Mouse (Mus musculus): ENCODE data around the gene Lamc3. TPM values are rescaled to one million over a fixed set of nuclear protein-coding genes. Genes with fewer than 3 reads are reported as not detected.
A peak's percentile ranks its signal among the peaks of the same experiment; 100 is the strongest.

Gene Lamc3
- polyA plus RNA-seq, 1 experiment from 2014 or later: 0.35 TPM

DNA sequence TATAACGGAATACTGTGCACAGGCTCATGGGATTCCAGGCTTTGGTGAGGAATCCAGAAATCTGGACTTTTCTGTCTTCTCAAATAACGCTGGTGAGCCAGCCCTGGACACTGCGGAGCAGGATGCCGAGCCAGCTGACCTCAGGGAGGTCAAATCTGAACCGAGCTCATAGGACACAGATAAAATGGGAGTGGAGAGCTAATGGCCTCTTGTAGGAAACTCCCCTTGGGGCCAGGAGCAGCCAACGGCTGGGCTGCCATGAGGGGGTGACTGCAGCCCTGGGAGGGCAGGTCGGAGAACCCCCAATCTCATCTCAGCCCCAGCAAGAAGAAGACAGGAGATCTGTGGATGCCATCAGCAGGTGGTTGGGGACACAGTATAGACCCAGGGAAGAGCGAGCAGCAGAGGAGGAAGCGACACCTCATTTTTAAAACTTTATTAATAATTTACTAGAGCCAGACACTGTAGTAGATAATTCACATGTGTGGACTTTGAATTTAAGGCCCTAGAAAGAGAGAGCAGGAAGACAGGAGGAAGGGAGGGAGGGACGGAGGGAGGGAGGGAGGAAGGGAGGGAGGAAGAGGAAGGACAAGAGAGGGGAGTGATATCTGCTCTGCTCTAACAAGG, 18.4 kb upstream of the Lamc3 start:
- H3K4me1 ChIP-seq (replicated peaks; ENCODE audit: control insufficient read depth, insufficient read depth, low read length): no peaks in the 10 kb centered on the region
- H3K27me3 ChIP-seq (replicated peaks; ENCODE audit: control insufficient read depth, insufficient read depth, low read length): no peaks in the 10 kb centered on the region
- no peaks in the 10 kb centered on the region for H3K36me3 ChIP-seq (ENCODE audit: control insufficient read depth, insufficient read depth, low read length)
- peak; percentile 64; the same call in 1 of the 2 replicates for ATAC-seq (replicated peaks; ENCODE audit: low FRiP score, low TSS enrichment, low read depth)
- no peak for DNase-seq (ENCODE audit: low spot score)
- H3K4me2 ChIP-seq (ENCODE audit: low read length): no peak overlapping the region
- H3K9me3 ChIP-seq (ENCODE audit: control insufficient read depth, low read length): 0 out of 2 replicates have a peak, but pooled peaks cover 4% of the 10 kb centered on the region
- H3K4me3 ChIP-seq (ENCODE audit: low read depth, low read length): no peak overlapping the region
- WGBS: 45% methylated on average over 10 of the region's 10 CpGs
- no peak overlapping the region for H3K27ac ChIP-seq (ENCODE audit: low read depth)
- H3K9ac ChIP-seq (ENCODE audit: low read length): no peak overlapping the region

DNA sequence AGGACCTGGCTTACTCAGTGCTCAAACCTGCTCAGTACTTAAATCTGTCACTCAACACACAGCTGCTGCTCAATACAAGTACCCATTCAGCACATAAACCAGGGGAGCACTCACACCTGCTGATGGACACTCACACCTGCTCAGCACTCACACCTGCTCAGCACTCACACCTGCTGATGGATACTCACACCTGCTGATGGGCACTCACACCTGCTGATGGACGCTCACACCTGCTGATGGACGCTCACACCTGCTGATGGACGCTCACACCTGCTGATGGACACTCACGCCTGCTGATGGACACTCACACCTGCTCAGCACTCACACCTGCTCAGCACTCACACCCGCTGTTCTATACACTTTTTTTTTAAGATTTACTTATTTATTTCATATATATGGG, 17.4 kb upstream of the Lamc3 start:
- Histone ChIP-seq H3K4me3 (ENCODE audit: low read depth, low read length) (no peak overlapping the region), H3K4me1 (replicated peaks; ENCODE audit: control insufficient read depth, insufficient read depth, low read length) (no peaks in the 10 kb centered on the region), H3K36me3 (ENCODE audit: control insufficient read depth, insufficient read depth, low read length) (no peaks in the 10 kb centered on the region), H3K4me2 (ENCODE audit: low read length) (no peak overlapping the region), H3K9ac (ENCODE audit: low read length) (no peak overlapping the region), H3K27ac (ENCODE audit: low read depth) (no peak overlapping the region), H3K9me3 (ENCODE audit: control insufficient read depth, low read length) (0 out of 2 replicates have a peak, but pooled peaks cover 4% of the 10 kb centered on the region), H3K27me3 (replicated peaks; ENCODE audit: control insufficient read depth, insufficient read depth, low read length) (no peaks in the 10 kb centered on the region)
- DNase-seq (ENCODE audit: low spot score) (no peak), ATAC-seq (replicated peaks; ENCODE audit: low FRiP score, low TSS enrichment, low read depth) (no peak)
- WGBS: 93% methylated on average over 5 of the region's 5 CpGs

DNA sequence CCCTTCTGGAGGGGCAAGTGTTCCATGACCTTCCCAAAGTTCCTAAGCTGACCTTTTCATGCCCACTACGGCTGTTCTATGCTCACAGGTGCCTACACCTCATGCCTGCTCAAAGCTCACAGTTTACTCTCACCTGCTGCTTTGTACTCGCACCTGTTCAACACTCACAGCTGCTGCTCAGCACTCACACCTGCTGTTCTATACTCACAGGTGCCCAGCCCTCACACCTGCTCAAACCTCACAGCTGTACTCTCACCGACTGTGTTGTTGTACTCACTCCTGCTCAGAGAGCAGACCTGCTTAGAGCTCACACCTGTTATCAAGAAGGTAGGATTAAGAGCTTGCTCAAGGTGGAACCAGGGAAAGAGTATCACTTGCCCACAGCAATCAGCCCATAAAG, 16.4 kb upstream of the Lamc3 start:
- H3K9me3 ChIP-seq (ENCODE audit: control insufficient read depth, low read length): 0 out of 2 replicates have a peak, but pooled peaks cover 4% of the 10 kb centered on the region
- ATAC-seq (replicated peaks; ENCODE audit: low FRiP score, low TSS enrichment, low read depth): no peak
- H3K36me3 ChIP-seq (ENCODE audit: control insufficient read depth, insufficient read depth, low read length): no peaks in the 10 kb centered on the region
- no peak overlapping the region for H3K9ac ChIP-seq (ENCODE audit: low read length)
- H3K4me3 ChIP-seq (ENCODE audit: low read depth, low read length): no peak overlapping the region
- no peaks in the 10 kb centered on the region for H3K27me3 ChIP-seq (replicated peaks; ENCODE audit: control insufficient read depth, insufficient read depth, low read length)
- WGBS: 63% methylated on average over 3 of the region's 3 CpGs
- H3K4me2 ChIP-seq (ENCODE audit: low read length): no peak overlapping the region
- H3K27ac ChIP-seq (ENCODE audit: low read depth): no peak overlapping the region
- H3K4me1 ChIP-seq (replicated peaks; ENCODE audit: control insufficient read depth, insufficient read depth, low read length): no peaks in the 10 kb centered on the region
- no peak for DNase-seq (ENCODE audit: low spot score)

DNA sequence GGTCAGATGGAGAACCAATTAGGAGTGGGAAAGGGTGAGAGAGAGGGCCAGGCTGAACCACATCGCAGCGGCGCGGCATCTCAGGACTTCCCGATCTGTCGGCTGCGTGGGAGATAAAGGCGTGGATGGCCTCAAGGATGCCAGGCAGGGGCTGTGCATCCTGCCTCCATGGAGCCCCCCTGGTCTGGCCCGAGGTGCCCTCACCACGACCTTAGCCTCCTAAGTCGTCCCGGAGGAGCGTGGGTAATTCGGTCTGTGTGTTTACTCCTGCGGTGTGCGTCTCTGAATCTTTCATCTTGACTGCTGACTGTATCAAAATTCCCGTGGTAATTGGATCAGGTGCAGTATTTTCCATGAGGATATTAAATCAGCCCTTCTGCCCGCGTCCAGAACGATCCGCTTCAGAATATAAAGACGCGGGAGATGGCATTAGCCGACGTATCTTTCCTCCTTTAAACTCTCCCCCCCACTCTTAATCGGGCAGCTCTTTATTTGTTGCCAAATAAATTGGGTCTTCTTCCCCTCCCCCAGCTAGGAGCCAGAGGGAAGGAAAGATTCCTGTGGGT, 12.7 kb upstream of the Lamc3 start:
- H3K27ac ChIP-seq (ENCODE audit: low read depth): no peak overlapping the region
- no peaks in the 10 kb centered on the region for H3K36me3 ChIP-seq (ENCODE audit: control insufficient read depth, insufficient read depth, low read length)
- no peak for DNase-seq (ENCODE audit: low spot score)
- no peak overlapping the region for H3K9ac ChIP-seq (ENCODE audit: low read length)
- no peak overlapping the region for H3K4me3 ChIP-seq (ENCODE audit: low read depth, low read length)
- H3K4me1 ChIP-seq (replicated peaks; ENCODE audit: control insufficient read depth, insufficient read depth, low read length): no peaks in the 10 kb centered on the region
- H3K9me3 ChIP-seq (ENCODE audit: control insufficient read depth, low read length): 0 out of 2 replicates have a peak, but pooled peaks cover 4% of the 10 kb centered on the region
- no peak overlapping the region for H3K4me2 ChIP-seq (ENCODE audit: low read length)
- WGBS: 64% methylated on average over 26 of the region's 26 CpGs
- H3K27me3 ChIP-seq (replicated peaks; ENCODE audit: control insufficient read depth, insufficient read depth, low read length): no peaks in the 10 kb centered on the region
- ATAC-seq (replicated peaks; ENCODE audit: low FRiP score, low TSS enrichment, low read depth): no peak

DNA sequence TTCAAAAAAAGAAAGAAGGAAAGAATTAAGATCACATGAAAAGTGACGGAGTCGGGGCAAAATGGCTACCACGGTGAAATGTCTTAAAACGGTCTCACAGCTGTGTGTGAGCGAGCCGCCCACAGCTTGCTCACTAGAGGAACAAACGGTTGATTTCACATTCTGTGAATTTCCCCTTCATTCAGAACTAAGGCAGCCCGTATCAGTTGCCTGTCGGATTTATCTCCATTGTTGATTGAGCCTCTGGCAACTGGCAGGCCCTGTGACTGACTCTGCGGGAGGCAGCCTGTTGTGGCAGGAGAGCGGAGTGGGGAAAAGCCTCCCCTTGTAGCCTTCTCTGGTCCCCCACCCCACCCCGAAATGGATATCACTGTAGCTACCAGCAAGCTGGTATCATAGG, 10.6 kb upstream of the Lamc3 start:
- Histone ChIP-seq H3K4me1 (replicated peaks; ENCODE audit: control insufficient read depth, insufficient read depth, low read length) (peaks cover 7% of the 10 kb centered on the region), H3K36me3 (ENCODE audit: control insufficient read depth, insufficient read depth, low read length) (no peaks in the 10 kb centered on the region), H3K27me3 (replicated peaks; ENCODE audit: control insufficient read depth, insufficient read depth, low read length) (0 out of 2 replicates have a peak, but pooled peaks cover 6% of the 10 kb centered on the region), H3K27ac (ENCODE audit: low read depth) (no peak overlapping the region), H3K9ac (ENCODE audit: low read length) (no peak overlapping the region), H3K4me2 (ENCODE audit: low read length) (no peak overlapping the region), H3K9me3 (ENCODE audit: control insufficient read depth, low read length) (0 out of 2 replicates have a peak, but pooled peaks cover 4% of the 10 kb centered on the region), H3K4me3 (ENCODE audit: low read depth, low read length) (no peak overlapping the region)
- 36% methylated on average over 12 of the region's 12 CpGs for WGBS
- ATAC-seq (replicated peaks; ENCODE audit: low FRiP score, low TSS enrichment, low read depth) (no peak), DNase-seq (ENCODE audit: low spot score) (no peak)

DNA sequence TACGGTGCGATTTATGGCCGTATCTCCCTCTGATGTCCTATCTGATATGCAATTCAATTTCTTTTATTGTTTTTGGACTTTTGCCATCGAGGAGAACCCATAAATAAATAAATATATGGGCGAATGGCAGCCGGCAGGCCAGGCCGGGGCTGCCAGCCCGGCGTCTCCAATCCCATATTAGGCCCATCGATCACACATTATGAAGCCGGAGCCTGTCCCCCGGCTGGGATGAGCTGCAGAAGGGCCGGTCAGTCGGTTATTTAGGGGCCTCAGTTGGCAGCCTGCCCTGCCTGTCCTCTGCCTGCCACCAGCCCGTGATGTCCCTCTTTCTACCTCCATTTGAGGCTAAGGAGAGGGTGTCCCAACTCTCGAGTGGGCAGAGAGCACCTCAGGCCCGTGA, 8.5 kb upstream of the Lamc3 start:
- Histone ChIP-seq H3K9me3 (ENCODE audit: control insufficient read depth, low read length) (no peaks in the 10 kb centered on the region), H3K27me3 (replicated peaks; ENCODE audit: control insufficient read depth, insufficient read depth, low read length) (peaks cover 16% of the 10 kb centered on the region; the same call in 1 of the 2 replicates), H3K4me2 (ENCODE audit: low read length) (no peak overlapping the region), H3K4me1 (replicated peaks; ENCODE audit: control insufficient read depth, insufficient read depth, low read length) (peaks cover 7% of the 10 kb centered on the region), H3K9ac (ENCODE audit: low read length) (no peak overlapping the region), H3K36me3 (ENCODE audit: control insufficient read depth, insufficient read depth, low read length) (no peaks in the 10 kb centered on the region), H3K27ac (ENCODE audit: low read depth) (no peak overlapping the region), H3K4me3 (ENCODE audit: low read depth, low read length) (no peak overlapping the region)
- 70% methylated on average over 17 of the region's 17 CpGs for WGBS
- ATAC-seq (replicated peaks; ENCODE audit: low FRiP score, low TSS enrichment, low read depth) (no peak), DNase-seq (ENCODE audit: low spot score) (no peak)

DNA sequence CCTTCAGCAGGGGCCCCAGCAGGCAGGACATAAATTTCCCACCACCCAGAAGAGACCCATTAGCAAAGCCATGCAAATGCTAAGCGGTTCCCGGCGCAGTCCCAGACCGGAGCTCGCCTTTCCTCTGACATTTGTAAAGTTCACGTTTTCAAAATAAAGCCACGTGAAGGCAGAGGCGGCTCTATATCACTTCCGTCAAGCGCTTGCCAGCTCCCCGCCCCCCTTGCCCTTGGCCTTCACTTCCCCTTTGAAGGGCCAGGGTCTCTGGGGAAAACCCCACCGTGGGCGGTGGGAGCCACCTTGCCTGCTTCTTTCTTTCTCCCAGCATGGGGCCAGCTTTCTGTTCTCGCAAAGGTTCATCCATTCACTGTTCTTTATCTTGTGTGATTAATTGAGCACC, 6.2 kb upstream of the Lamc3 start:
- H3K36me3 ChIP-seq (ENCODE audit: control insufficient read depth, insufficient read depth, low read length): no peaks in the 10 kb centered on the region

DNA sequence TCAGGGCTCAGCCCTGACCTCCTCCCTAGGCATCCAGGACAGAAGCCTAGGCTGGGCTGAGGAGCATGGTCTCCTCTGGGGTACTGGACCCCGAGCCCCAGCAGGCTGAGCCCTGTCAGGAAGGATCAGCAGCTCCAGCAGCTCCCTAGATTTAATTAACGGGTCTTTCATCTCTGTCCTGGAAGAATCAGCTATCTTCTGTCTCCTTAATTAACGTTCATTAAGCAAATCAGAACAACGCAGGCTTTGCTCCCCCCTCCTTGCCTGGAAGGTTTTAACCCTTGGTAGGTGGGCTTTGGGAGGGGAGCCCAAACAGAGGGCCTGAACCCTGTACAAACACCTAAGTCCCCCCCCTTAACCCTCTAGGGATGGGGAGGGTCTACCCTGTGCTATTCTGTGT, 4.0 kb upstream of the Lamc3 start:
- Histone ChIP-seq H3K4me3 (ENCODE audit: low read depth, low read length) (no peak overlapping the region), H3K9ac (ENCODE audit: low read length) (no peak overlapping the region), H3K27ac (ENCODE audit: low read depth) (no peak overlapping the region), H3K4me2 (ENCODE audit: low read length) (no peak overlapping the region), H3K27me3 (replicated peaks; ENCODE audit: control insufficient read depth, insufficient read depth, low read length) (peaks cover 53% of the 10 kb centered on the region), H3K9me3 (ENCODE audit: control insufficient read depth, low read length) (no peaks in the 10 kb centered on the region), H3K36me3 (ENCODE audit: control insufficient read depth, insufficient read depth, low read length) (no peaks in the 10 kb centered on the region), H3K4me1 (replicated peaks; ENCODE audit: control insufficient read depth, insufficient read depth, low read length) (peaks cover 11% of the 10 kb centered on the region)
- DNase-seq (ENCODE audit: low spot score): no peak
- no peak for ATAC-seq (replicated peaks; ENCODE audit: low FRiP score, low TSS enrichment, low read depth)
- WGBS: 42% methylated on average over 4 of the region's 4 CpGs

More for the DNA sequence above, 6.2 kb upstream of the Lamc3 start:
- peaks cover 32% of the 10 kb centered on the region for H3K27me3 ChIP-seq (replicated peaks; ENCODE audit: control insufficient read depth, insufficient read depth, low read length)
- no peak for ATAC-seq (replicated peaks; ENCODE audit: low FRiP score, low TSS enrichment, low read depth)
- no peak overlapping the region for H3K4me3 ChIP-seq (ENCODE audit: low read depth, low read length)
- no peak overlapping the region for H3K4me2 ChIP-seq (ENCODE audit: low read length)
- 4% methylated on average over 14 of the region's 14 CpGs for WGBS
- no peak overlapping the region for H3K27ac ChIP-seq (ENCODE audit: low read depth)
- H3K4me1 ChIP-seq (replicated peaks; ENCODE audit: control insufficient read depth, insufficient read depth, low read length): peaks cover 7% of the 10 kb centered on the region
- H3K9ac ChIP-seq (ENCODE audit: low read length): no peak overlapping the region
- no peaks in the 10 kb centered on the region for H3K9me3 ChIP-seq (ENCODE audit: control insufficient read depth, low read length)
- DNase-seq (ENCODE audit: low spot score): no peak

DNA sequence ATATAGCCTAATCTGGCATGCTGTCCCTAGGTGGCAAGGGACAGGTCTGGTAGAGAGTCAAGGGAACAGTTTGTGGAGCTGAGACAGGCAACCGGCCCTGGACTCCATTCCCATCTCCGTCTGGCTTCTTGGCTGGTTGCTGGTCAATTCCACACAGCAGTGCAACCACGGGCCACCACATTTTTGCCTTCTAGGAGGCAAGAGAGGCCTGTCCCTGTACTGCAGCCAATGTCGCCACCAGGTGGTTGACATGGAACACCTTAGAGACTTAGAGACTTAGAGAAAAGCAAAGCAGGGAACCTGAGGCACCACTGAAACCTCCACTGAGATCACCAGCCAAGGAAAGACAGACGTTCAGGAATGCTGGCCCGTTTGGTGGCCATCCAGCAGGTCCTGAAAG, 2.3 kb upstream of the Lamc3 start:
- Histone ChIP-seq H3K9ac (ENCODE audit: low read length) (no peak overlapping the region), H3K36me3 (ENCODE audit: control insufficient read depth, insufficient read depth, low read length) (no peaks in the 10 kb centered on the region), H3K4me3 (ENCODE audit: low read depth, low read length) (no peak overlapping the region), H3K4me2 (ENCODE audit: low read length) (no peak overlapping the region), H3K27me3 (replicated peaks; ENCODE audit: control insufficient read depth, insufficient read depth, low read length) (peaks cover 56% of the 10 kb centered on the region), H3K27ac (ENCODE audit: low read depth) (no peak overlapping the region), H3K4me1 (replicated peaks; ENCODE audit: control insufficient read depth, insufficient read depth, low read length) (peaks cover 11% of the 10 kb centered on the region), H3K9me3 (ENCODE audit: control insufficient read depth, low read length) (no peaks in the 10 kb centered on the region)
- ATAC-seq (replicated peaks; ENCODE audit: low FRiP score, low TSS enrichment, low read depth) (no peak; the same call in 1 of the 2 replicates), DNase-seq (ENCODE audit: low spot score) (peak; percentile 63)
- 27% methylated on average over 6 of the region's 6 CpGs for WGBS
